Mouse (Mus musculus) thymus, postnatal 14 days (tissue): ENCODE results near the gene Rab4a.
A peak's percentile ranks its signal among the peaks of the same experiment; 100 is the strongest.

Source experiments
- DNase-seq: peaks from one replicate; pipeline ENCODE4 v3.0.0; 2021

Gene Rab4a

DNA sequence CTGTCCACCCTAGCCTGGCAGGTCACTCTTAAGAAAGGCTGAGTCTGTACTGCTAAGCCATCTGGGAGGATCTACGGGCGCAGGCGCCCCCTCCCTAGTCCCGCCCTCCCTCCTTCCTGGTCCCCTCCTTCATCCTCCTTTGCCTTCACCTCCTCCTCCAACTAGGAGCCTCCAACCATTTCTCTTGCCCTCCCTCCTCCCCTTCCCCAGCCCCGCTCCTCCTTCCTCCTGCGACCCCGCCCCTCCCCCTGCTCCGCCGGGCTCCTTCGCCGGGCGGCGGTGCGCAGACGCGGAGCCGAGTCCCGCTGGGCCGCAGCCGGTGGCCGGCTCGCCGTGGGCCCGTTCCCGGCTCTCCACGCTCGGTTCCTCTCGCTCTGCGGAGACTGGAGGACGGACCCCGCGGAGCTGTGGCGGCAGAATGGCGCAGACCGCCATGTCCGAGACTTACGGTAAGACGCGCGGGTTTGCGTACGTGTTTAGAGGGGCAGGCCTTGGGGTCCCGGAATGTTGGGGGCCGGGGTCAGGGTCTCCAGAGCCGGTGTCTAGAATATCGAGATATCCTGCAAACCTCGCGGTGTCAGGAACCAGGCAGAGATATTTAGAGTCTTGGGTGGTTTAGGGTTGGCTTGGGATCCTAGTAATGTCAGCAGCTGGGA, at the start of gene Rab4a:
TSS of gene Rab4a (plus strand) at position 268 of the 656 bp plus-strand sequence.
- peak; percentile 79 for DNase-seq

DNA sequence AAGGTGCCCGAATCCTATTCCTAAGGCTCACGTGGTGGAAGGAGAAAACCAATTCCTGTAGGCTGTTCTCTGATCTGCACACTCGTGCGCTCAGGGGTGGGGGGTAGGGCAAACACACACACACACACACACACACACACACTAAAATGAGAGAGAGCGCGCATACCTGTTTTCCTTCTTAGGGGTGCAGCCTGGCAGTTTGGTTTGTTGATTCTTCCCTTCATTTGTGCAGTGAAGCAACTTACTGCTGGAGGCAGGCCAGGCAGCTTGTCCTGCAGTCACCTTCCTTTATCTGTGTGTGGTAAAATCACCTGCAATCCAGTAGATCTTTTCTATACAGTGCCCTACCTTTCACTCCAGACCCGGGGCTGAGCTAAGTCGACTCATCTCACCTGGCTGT, 48.9 kb upstream of the Rab4a start:
- no peak for DNase-seq

DNA sequence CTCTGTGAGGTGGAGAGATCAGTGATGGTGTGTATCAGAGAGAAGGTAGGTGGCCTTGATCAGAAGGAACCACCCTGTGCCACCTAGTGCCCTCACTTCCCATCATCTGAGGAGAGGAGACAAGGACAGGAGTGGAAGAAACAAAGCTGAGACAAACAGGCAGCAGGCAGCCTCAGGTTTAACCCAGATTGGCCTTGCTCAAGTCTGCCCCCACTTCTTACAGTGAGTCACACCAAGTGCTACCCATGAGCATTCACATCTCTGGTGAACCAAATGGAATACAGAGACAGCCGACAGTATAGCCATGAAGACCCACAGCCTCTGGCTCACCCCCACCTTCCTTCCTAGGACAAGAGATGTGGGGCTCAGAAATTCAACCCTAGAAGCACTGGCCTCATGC, 46.9 kb upstream of the Rab4a start:
- DNase-seq, result no peak

DNA sequence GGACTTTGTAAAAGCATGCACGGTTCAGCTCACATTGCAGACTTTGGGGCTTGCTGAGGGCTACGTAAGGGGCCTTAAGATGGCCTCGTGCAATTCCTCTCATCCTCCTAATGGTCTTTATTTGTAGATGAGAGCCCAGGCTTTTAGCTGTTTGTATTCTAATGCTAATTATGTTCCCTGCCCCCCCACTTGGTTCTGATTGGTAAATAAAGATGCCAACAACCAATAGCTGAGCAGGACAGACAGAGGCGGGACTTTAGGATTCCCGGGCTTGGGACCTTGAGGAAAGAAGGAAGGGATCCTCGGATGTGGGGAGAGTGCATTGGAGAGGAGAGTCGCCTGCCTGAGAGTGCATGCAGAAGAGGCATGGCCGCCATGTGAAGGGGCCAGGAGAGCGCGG, 45.9 kb upstream of the Rab4a start:
- DNase-seq, result no peak

DNA sequence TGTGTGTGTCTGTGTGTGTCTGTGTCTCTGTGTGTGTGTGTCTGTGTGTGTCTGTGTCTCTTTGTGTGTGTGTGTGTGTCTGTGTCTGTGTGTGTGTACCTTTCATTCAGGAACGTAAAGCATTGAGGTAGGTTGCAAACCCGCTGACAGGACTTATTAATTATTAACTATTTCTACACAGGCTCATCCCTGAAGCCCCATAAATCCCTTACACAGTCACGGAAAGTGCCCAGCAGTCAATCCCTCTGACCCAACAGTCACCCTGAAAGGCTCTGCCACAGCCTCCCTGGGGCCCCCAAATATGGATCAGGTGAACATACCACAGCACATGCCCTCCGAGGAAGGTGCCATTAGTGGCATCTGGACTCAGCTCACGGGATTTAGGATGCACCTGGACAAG, 45.2 kb upstream of the Rab4a start:
- no peak for DNase-seq

DNA sequence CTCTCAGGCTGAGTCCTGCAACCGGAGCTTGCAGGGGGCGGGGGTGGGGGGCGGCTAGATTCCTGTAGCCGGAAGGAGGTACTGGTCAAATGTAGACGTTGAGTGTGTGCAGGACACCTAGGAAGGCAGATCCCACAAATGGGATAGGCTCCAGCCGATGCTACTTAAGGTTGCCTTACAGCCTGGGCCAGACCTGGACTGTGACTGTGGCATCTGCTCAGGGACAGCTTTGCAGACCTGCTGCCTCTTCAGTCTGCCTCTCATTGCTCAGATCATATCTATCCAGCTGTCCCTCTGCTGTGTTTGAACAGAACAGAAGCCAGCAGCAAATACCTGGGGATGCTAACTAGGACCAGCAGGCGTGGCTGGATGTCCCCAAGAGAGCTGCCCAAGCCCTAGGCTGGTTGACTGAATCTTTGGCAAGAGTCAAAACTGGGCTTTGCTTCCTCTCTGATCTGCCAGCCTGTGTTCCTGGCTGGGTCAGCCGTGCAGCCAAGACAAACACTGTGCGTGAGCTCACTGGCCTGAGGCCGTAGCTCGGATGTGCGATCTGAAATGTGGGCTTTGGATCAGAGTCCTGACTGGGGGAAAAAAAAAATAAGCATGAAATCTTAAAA, 44.4 kb upstream of the Rab4a start:
- no peak for DNase-seq

DNA sequence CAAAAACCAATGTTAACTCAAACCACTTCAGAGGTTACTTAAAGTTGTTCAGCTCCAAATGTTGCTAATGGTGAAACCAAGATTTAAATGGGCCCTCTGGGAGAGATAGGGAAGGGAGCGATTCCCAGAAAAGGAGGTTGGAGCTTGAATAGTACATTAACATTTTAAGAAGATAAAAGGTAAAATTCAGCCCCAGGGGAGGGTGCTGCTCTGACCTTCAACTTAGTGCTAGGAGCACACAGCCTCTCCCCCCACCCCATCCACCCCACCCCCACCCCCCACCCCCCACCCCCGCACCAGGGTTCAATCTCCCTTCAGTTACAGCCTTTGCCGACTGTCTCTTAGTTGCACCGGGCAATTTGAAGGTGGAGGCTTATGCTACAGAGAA, 43.9 kb upstream of the Rab4a start:
- DNase-seq, result no peak

DNA sequence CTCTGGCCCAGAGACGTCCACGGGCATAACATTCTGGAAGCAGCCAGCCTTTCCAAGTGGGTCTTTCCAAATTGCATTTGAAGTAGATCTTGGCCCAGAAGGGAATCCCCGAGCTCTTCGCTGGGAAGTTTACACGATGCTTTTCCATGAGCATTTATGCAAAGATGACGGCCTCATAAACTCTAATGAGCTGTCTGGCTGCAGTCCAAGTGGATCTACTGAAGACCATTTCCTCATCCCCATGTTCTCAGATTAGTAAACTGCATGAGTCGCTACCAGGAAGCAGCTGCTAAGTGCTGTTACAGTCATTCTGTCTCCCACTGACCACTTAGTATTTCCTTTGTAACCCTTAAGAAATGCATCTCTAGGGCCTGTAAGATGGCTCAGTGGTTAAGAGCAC, 42.4 kb upstream of the Rab4a start:
- DNase-seq, result no peak

DNA sequence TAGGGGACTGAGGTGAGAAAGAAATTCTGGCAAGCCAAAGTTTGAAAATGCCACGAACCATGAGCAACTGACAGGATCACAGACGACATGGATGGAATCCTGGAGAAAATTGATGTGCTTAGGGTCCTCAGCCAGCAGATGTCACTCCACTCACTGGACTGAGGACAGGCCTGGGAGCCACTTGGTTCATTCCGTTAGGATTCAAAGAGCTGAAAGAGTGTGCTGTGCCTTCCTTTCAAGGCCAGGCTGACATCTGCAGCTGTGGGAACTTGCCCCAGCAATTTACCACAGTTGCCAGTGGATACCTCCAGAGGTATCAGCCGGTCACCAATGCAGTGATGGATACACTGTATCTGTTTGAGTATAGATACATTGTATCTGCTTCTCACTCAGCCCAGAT, 41.1 kb upstream of the Rab4a start:
- DNase-seq, result no peak

DNA sequence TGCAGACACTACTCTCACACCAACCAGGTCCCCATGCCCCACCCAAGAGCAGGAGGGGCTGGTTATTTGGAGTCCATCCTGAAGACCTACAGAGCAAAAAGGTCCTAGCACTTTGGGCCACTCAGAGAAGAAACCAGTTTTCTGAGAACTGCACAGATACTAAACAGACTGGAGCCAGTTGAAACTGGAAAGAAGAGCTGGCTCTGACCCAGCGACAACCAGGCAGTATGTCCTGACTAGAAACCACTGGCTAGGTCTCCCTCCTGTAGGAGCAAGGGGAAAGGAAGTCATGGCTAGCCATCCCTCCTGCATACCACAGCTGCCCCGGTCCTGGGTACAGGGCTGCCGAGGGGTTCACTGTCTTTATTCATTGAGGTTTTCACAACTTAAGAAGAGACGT, 39.3 kb upstream of the Rab4a start:
- no peak for DNase-seq

DNA sequence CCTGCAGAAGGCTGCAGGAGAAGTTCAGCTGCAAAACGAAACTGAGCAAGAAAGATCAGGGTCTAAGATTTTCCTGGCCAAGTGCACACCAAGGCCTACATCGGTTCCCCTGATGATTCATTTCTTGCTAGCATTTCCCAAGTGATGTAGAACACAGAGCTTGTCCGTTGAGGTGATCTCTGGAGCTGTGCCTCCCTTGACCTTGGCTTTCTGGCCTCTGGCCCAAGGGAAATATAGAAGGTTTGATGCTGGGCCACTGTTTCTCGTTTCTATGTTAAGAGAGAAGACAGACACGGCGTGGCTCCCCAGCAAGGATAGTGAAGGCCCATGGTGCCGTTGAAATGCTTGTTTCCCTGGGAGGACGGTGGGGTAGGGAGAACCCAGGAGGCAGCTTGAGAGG, 37.9 kb upstream of the Rab4a start:
- DNase-seq, result no peak

DNA sequence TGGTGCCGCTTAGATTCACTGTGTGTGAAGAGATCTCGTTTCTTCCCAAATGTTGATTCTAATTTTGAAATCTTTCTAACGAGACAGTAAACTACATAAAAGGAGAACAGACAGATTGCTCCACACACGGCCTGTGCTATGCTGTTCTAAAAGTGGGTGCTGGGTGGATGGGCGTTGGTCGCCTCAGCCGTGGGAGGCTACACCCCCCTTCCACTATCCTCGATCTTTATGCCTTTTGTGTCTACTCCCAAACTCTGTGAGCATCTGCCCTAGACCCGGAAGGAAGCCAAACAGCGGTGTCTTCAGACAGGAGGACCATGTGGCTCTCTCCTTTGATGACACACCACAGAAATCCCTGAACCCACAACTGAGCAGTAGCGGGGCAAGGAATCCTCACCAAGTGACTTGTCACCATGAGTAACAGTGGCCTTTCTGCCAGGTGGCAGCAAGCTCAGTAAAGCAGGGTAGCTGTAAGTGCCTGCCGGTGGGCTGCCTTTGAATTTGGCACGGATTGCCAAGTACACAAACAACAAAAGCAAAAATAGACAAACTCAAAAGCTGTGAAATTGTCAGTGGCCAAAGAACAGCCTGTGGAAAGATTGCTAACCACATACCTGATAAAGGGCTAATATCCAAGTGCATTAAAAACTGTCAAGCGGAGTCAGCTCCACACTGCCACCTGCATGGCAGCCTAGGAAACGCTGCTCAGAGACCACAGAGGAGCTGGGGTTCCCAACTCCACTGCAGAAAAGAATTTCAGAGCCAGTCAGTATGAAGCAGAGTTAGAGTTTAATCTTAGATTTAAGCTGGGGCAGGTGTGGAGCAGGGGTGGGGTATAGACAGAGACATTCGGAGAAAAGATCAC, 37.1 kb upstream of the Rab4a start:
- DNase-seq, result no peak

DNA sequence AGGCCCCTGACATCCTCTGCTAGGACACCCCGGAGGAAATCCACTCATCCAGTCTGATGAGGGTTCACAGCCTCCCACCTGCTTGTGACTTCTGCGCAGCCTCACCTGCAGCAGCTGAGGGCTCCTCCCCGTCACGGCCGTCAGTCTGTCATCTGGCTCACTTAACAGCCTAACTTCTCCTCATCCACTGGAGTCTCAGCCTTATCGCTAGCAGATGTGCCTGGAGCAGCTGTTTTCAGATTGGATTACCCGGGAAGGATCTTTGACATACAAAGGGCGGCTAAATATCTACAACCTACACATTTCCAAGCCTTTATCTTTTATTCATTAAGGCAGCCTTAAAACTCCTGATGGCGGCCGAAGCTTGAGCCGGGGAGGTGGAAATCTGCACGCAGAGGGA, 32.3 kb upstream of the Rab4a start:
- no peak for DNase-seq

DNA sequence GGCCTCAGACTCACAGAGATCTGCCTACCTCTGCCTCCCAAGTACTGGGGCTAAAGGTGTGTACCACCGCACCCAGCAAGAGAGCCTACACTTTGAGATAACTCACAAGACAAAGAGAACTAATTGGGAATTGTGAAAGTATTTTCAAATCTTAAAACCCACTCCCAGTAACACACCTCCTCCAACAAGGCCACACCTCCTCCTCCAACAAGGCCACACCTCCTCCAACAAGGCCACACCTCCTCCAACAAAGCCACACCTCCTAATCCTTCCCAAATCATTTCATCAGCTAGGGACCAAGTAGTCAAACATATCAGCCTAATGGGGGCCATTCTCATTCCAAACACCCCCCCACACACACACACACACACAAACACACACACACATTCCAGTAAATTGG, 31.3 kb upstream of the Rab4a start:
- DNase-seq, result no peak

DNA sequence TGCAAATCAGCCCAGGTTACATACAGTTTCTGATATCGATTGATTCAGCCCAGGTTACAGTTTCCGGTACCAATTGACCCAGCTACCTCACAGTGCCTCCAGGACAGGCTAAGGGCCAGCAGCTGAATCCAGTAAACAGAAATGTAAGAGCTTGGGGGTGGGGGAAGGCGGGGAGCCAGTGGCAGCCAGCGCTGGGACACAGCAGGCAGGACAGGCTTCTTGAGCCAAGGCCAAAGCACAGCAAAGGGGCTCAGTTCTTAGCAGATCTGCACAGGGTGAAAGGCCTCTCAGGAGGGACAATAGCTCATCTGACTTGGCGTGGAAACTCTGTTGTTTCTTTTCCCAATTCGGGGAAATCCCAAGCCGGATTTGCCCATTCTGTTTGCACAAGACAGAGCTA, 28.5 kb upstream of the Rab4a start:
- DNase-seq, result no peak

DNA sequence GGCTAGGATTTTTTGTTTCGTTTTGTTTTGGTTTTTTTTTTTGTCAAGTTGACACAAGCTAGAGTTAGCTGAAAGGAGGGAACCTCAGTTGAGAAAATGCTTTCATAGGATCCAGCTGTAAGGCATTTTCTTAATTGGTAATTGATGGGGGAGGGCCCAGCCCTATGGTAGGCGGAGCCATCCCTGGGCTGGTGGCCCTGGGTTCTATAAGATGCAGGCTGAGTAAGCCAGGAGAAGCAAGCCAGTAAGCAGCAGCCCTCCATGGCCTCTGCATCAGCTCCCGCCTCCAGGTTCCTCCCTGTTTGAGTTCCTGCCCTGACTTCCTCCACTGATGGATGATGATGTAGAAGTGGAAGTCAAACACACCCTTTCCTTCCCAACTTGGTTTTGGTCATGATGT, 25.3 kb upstream of the Rab4a start:
- DNase-seq, result no peak

DNA sequence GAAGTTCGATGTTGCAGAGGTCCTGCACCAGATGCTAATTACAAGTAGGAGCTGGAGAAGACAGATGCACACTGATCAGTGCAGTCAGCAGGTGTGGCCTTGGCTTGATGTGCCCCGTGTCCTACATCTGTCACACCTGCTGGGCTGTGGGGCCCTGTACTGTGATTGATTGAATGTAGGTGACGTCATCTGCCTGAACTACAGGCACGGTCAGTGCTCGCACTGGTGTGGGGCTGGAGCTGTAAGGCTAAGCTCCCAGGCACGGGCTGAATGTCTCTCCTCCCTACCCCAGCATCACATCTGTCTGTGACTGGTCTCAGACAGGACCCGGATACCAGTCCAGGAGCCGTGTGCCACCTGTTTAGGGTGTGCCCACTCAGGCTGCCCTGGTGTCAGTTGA, 24.5 kb upstream of the Rab4a start:
- no peak for DNase-seq

DNA sequence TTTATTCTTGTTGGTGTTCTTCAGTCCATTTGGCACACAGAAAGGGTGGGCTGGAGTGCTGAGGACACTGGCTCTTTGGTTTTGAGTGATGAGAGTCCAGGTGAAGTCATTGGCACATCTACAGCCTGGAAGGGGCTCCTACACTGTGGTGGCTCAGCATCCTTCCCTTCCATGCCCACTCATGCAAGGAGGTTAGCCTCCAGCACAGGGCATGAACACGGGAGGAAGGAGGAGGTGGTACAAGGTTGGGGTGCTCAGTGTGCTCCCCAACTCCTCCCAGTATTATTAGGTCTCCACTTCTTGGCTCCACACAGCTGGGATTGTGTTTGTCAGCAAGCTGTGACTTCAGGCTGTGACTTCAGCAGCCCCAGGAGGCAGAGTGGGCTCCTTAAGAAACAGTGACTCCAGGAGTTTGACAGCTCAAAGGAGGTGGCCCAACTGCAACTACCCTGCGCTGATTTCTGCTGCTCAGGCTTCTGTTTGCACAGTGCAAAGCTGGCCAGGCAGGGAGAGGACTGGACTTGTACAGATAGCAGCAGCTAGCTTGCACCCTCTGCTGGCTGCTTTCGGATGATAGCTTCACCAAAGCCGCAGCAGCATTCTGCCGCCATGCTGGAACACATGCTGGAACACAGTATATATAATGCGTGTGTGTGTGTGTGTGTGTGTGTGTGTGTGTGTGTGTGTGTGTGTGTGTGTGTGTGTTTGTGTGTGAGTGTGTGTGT, 22.1 kb upstream of the Rab4a start:
- DNase-seq, result peak; percentile 43

DNA sequence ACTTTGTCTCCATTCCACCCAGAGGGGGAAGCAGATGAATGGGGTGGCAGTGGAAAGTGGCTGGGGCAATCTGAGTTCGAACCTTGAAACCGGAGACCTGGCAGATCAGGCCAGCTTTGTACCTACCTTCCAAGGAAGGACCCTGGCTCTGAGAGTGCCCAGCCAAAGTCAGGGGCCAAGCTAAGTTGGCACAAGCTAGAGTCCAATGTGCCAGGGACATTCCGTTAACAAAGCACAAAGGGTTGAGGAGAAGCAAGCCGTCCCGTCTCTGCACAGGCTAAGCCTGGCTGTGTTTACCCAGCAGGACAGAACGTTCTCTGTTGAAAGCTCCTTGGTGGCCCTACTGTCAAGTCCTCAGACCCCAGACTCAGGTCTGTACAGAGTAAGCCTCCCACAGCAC, 19.6 kb upstream of the Rab4a start:
- DNase-seq, result no peak

DNA sequence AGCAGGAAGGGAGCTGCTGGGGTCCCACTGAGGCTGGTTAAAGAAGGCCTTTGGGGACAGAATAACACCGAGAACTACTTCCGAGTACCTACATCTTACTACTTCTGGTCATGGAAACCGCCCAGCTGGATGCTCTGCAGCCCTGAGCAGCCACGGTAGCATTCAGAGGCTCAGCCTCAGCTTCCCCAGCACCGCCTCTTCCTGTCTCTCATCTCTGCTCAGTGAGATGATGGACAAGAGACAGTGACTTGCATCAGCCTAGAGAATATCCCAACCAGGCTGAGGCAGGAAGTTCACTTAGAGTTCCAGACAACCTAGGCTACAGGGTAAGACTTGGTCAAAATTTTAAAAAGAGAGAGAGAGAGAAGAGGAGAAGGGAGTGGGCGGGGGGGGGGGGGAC, 19.1 kb upstream of the Rab4a start:
- no peak for DNase-seq

DNA sequence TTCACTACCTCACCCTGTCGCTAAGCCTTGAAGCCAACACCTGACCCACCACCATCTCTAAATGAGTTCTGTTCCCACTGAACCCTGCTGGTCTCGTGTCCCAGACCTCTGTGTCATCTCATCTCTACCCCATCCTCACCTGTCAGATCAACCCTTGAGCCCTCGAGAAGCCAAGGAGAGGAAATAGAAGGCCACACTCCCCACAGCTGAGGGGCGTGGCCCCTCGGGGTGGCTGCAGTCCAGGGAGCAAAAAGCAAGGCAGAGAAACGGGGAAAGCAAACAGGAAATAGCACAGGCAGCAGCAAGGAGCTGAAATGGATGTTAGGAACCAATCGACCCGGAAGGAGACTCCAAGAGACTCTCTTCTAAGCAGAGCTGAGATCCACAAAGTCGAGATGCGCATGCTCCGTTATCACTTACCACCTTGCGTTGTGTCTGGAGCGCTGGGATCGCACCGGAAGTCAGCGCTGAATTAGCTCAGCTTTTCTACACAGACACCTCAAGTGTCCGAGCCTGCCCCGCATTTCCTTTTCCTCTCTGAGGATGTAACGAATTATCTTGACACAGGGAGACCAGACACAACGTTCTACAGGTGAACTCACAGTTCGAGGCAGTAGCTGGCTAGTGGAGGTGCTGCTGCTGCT, 18.4 kb upstream of the Rab4a start:
- DNase-seq, result peak; percentile 41

DNA sequence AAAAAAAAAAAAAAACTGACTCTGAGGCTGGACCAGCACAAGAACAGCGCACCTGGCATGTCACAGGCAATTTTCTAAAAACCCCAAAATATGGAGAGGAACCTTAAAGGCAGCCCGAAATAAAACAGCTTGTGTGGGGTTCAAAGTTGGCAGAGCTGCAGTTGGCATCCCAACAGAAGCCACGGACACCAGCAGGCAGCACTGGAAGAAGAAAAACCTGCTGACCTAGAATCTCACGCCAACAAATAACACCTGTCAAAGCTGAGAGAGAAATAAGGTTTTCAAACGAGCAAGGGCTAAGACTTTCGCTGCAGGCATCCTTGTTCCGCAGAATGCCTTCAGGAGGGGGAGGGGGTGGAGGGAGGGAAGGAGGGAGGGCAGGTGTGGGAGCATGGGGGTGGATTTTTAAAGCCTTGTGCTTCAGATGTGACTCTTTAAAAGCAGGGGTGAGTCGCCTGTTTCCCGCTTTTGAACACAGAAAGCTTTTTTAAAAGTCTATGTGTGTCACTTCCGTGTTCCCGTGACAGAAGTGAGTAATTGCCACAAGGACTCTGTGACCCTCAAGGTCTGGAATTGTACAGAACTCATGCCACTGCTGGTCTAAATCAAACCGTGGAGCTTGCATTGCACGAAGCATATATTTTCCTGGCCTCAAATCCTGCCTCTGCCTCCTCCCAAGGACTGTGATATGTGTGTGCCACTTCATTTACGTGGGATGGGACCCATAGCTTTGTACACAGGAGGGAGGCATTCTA, 17.2 kb upstream of the Rab4a start:
- peak; percentile 8 for DNase-seq
